Mouse (Mus musculus): Measurements from ENCODE around the gene Zscan2. TPM values are rescaled to one million over a fixed set of nuclear protein-coding genes. Genes with fewer than 3 reads are reported as not detected.
"Not testable (repeated sequence)": the region's sequence is repeated elsewhere in the genome, so short reads cannot be mapped to it uniquely, and the experiment has no call there.

The Zscan2 gene
- polyA plus RNA-seq, 1 experiment from 2014 or later, result 1.1 TPM

GRCm38 (mm10) chr7:80825843-80826403 lies 34.8 kb upstream of the Zscan2 start, which contains the start of gene Iqgap1:
Gene Iqgap1 (minus strand): TSS chr7:80825974.
- Histone ChIP-seq H3K4me2 (replicated peaks; ENCODE audit: low read depth, low read length) (0 out of 2 replicates have a peak within 1 kb of the TSS, but pooled peaks have one; percentile 15), H3K27ac (ENCODE audit: low read length) (0 out of 2 replicates have a peak within 1 kb of the TSS, but pooled peaks have one; percentile 9), H3K4me3 (ENCODE audit: low read depth, low read length) (no peak within 1 kb of the TSS), H3K9ac (replicated peaks; ENCODE audit: low read depth) (no peak within 1 kb of the TSS), H3K4me1 (ENCODE audit: insufficient read depth, low read depth, low read length) (no peaks in the 10 kb centered on the region; the same call in 1 of the 2 replicates), H3K36me3 (ENCODE audit: insufficient read depth, low read length) (no peaks in the 10 kb centered on the region), H3K27me3 (replicated peaks; ENCODE audit: insufficient read depth, low read length) (no peaks in the 10 kb centered on the region), H3K9me3 (ENCODE audit: low read length) (no peaks in the 10 kb centered on the region)
- peak; percentile 56 for ATAC-seq
- 43% methylated on average over 11 of the region's 11 CpGs for whole genome bisulfite sequencing
- peak; percentile 58 for DNase-seq (ENCODE audit: low spot score)
- TF ChIP-seq CTCF (IDR thresholded peaks at IDR 0.05), result no peak
- no peak for TF ChIP-seq EP300 (IDR thresholded peaks at IDR 0.05)

- Histone ChIP-seq H3K9me3 (ENCODE audit: low read length) (no peaks in the 10 kb centered on the region), H3K9ac (replicated peaks; ENCODE audit: low read depth) (no peak overlapping the region), H3K36me3 (ENCODE audit: insufficient read depth, low read length) (no peaks in the 10 kb centered on the region), H3K4me1 (ENCODE audit: insufficient read depth, low read depth, low read length) (no peaks in the 10 kb centered on the region; the same call in none of the 2 replicates), H3K27me3 (replicated peaks; ENCODE audit: insufficient read depth, low read length) (no peaks in the 10 kb centered on the region), H3K27ac (ENCODE audit: low read length) (no peak overlapping the region), H3K4me2 (replicated peaks; ENCODE audit: low read depth, low read length) (no peak overlapping the region), H3K4me3 (ENCODE audit: low read depth, low read length) (no peak overlapping the region)
- DNase-seq (ENCODE audit: low spot score) (peak; percentile 62), ATAC-seq (peak; percentile 22; the same call in 1 of the 2 replicates)
- 60% methylated on average over 18 of the region's 18 CpGs for WGBS
- no peak for TF ChIP-seq CTCF (IDR thresholded peaks at IDR 0.05)
- TF ChIP-seq EP300 (IDR thresholded peaks at IDR 0.05), result no peak
These were observed 32.4 kb upstream of the Zscan2 start for GRCm38 (mm10) chr7:80828146-80828860.

- DNase-seq (ENCODE audit: low spot score) (peak; percentile 50), ATAC-seq (0 out of 2 replicates have a peak, but pooled peaks have one; percentile 11)
- Histone ChIP-seq H3K4me2 (replicated peaks; ENCODE audit: low read depth, low read length) (no peak overlapping the region), H3K27ac (ENCODE audit: low read length) (no peak overlapping the region), H3K27me3 (replicated peaks; ENCODE audit: insufficient read depth, low read length) (no peaks in the 10 kb centered on the region), H3K4me3 (ENCODE audit: low read depth, low read length) (no peak overlapping the region), H3K36me3 (ENCODE audit: insufficient read depth, low read length) (no peaks in the 10 kb centered on the region), H3K9me3 (ENCODE audit: low read length) (no peaks in the 10 kb centered on the region), H3K9ac (replicated peaks; ENCODE audit: low read depth) (no peak overlapping the region), H3K4me1 (ENCODE audit: insufficient read depth, low read depth, low read length) (no peaks in the 10 kb centered on the region; the same call in 1 of the 2 replicates)
- TF ChIP-seq EP300 (IDR thresholded peaks at IDR 0.05), result no peak
- no peak for TF ChIP-seq CTCF (IDR thresholded peaks at IDR 0.05)
- 83% methylated on average over 15 of the region's 15 CpGs for WGBS
These were observed 30.4 kb upstream of the Zscan2 start for GRCm38 (mm10) chr7:80830193-80830803.

GRCm38 (mm10) chr7:80832191-80832590 lies 28.5 kb upstream of the Zscan2 start:
- Histone ChIP-seq H3K36me3 (ENCODE audit: insufficient read depth, low read length) (no peaks in the 10 kb centered on the region), H3K27ac (ENCODE audit: low read length) (no peak overlapping the region), H3K4me1 (ENCODE audit: insufficient read depth, low read depth, low read length) (no peaks in the 10 kb centered on the region; the same call in 1 of the 2 replicates), H3K9me3 (ENCODE audit: low read length) (no peaks in the 10 kb centered on the region), H3K9ac (replicated peaks; ENCODE audit: low read depth) (no peak overlapping the region), H3K4me2 (replicated peaks; ENCODE audit: low read depth, low read length) (no peak overlapping the region), H3K4me3 (ENCODE audit: low read depth, low read length) (no peak overlapping the region), H3K27me3 (replicated peaks; ENCODE audit: insufficient read depth, low read length) (no peaks in the 10 kb centered on the region)
- 0 out of 2 replicates have a peak, but pooled peaks have one; percentile 34 for ATAC-seq
- DNase-seq (ENCODE audit: low spot score), result peak; percentile 83
- no peak for TF ChIP-seq EP300 (IDR thresholded peaks at IDR 0.05)
- TF ChIP-seq CTCF (IDR thresholded peaks at IDR 0.05), result no peak
- 5% methylated on average over 4 of the region's 4 CpGs for WGBS

GRCm38 (mm10) chr7:80832996-80833650 lies 27.6 kb upstream of the Zscan2 start:
- H3K36me3 ChIP-seq (ENCODE audit: insufficient read depth, low read length); H3K27ac ChIP-seq (ENCODE audit: low read length); H3K4me3 ChIP-seq (ENCODE audit: low read depth, low read length); H3K9ac ChIP-seq (replicated peaks; ENCODE audit: low read depth); H3K27me3 ChIP-seq (replicated peaks; ENCODE audit: insufficient read depth, low read length); H3K4me1 ChIP-seq (ENCODE audit: insufficient read depth, low read depth, low read length); H3K9me3 ChIP-seq (ENCODE audit: low read length): not testable (repeated sequence)
- WGBS, result 13% methylated on average over 13 of the region's 14 CpGs
- 0 out of 2 replicates have a peak overlapping the region, but pooled peaks have one; percentile 11 for H3K4me2 ChIP-seq (replicated peaks; ENCODE audit: low read depth, low read length)
- DNase-seq (ENCODE audit: low spot score) (peak; percentile 85), ATAC-seq (peak; percentile 87)

Data from lung, postnatal 0 days (tissue).